Mouse (Mus musculus): ENCODE measurements around the gene Oprm1. TPM values are rescaled to one million over a fixed set of nuclear protein-coding genes. Genes with fewer than 3 reads are reported as not detected.

Oprm1 gene
- polyA plus RNA-seq, 1 experiment from 2014 or later, result 3.2 TPM

- H3K4me3 ChIP-seq (ENCODE audit: low read length), result peak overlapping the region; percentile 35
- no peaks in the 10 kb centered on the region for H3K36me3 ChIP-seq (ENCODE audit: control insufficient read depth, insufficient read depth, low read length)
- peak overlapping the region; percentile 64 for H3K27ac ChIP-seq (ENCODE audit: low read depth, low read length)
- H3K9ac ChIP-seq (ENCODE audit: low read depth, low read length), result peak overlapping the region; percentile 57
- 14% methylated on average over 6 of the region's 6 CpGs for WGBS
- peak; percentile 60; the same call in 1 of the 2 replicates for ATAC-seq
- H3K4me1 ChIP-seq (ENCODE audit: control insufficient read depth, insufficient read depth, low read depth, low read length), result no peaks in the 10 kb centered on the region
- peak overlapping the region; percentile 53 for H3K4me2 ChIP-seq (ENCODE audit: low read length)
- no peaks in the 10 kb centered on the region for H3K27me3 ChIP-seq (replicated peaks; ENCODE audit: control insufficient read depth, insufficient read depth, low read length)
- H3K9me3 ChIP-seq (ENCODE audit: control insufficient read depth, low read length), result no peaks in the 10 kb centered on the region
These were observed 221.9 kb downstream of the Oprm1 start for GRCm38 (mm10) chr10:6980236-6980635.

GRCm38 (mm10) chr10:6982751-6983151 lies 224.4 kb downstream of the Oprm1 start:
- H3K4me1 ChIP-seq (ENCODE audit: control insufficient read depth, insufficient read depth, low read depth, low read length), result no peaks in the 10 kb centered on the region
- H3K27ac ChIP-seq (ENCODE audit: low read depth, low read length), result no peak overlapping the region
- no peak overlapping the region for H3K4me2 ChIP-seq (ENCODE audit: low read length)
- H3K4me3 ChIP-seq (ENCODE audit: low read length), result no peak overlapping the region
- ATAC-seq, result no peak
- H3K9me3 ChIP-seq (ENCODE audit: control insufficient read depth, low read length), result no peaks in the 10 kb centered on the region
- 77% methylated on average over 2 of the region's 2 CpGs for WGBS
- no peak overlapping the region for H3K9ac ChIP-seq (ENCODE audit: low read depth, low read length)
- no peaks in the 10 kb centered on the region for H3K27me3 ChIP-seq (replicated peaks; ENCODE audit: control insufficient read depth, insufficient read depth, low read length)
- no peaks in the 10 kb centered on the region for H3K36me3 ChIP-seq (ENCODE audit: control insufficient read depth, insufficient read depth, low read length)

GRCm38 (mm10) chr10:6983431-6983830 lies 225.1 kb downstream of the Oprm1 start:
- H3K9me3 ChIP-seq (ENCODE audit: control insufficient read depth, low read length), result no peaks in the 10 kb centered on the region
- H3K27me3 ChIP-seq (replicated peaks; ENCODE audit: control insufficient read depth, insufficient read depth, low read length), result no peaks in the 10 kb centered on the region
- no peak overlapping the region for H3K4me3 ChIP-seq (ENCODE audit: low read length)
- no peak overlapping the region for H3K9ac ChIP-seq (ENCODE audit: low read depth, low read length)
- whole genome bisulfite sequencing, result 96% methylated on average over 2 of the region's 2 CpGs
- no peaks in the 10 kb centered on the region for H3K36me3 ChIP-seq (ENCODE audit: control insufficient read depth, insufficient read depth, low read length)
- H3K4me1 ChIP-seq (ENCODE audit: control insufficient read depth, insufficient read depth, low read depth, low read length), result no peaks in the 10 kb centered on the region
- H3K4me2 ChIP-seq (ENCODE audit: low read length), result no peak overlapping the region
- no peak overlapping the region for H3K27ac ChIP-seq (ENCODE audit: low read depth, low read length)
- no peak for ATAC-seq

GRCm38 (mm10) chr10:6986246-6986645 lies 227.9 kb downstream of the Oprm1 start:
- H3K9me3 ChIP-seq (ENCODE audit: control insufficient read depth, low read length), result no peaks in the 10 kb centered on the region
- no peak for ATAC-seq
- 84% methylated on average over 4 of the region's 4 CpGs for WGBS
- H3K4me3 ChIP-seq (ENCODE audit: low read length), result no peak overlapping the region
- H3K36me3 ChIP-seq (ENCODE audit: control insufficient read depth, insufficient read depth, low read length), result no peaks in the 10 kb centered on the region
- H3K9ac ChIP-seq (ENCODE audit: low read depth, low read length), result no peak overlapping the region
- no peaks in the 10 kb centered on the region for H3K4me1 ChIP-seq (ENCODE audit: control insufficient read depth, insufficient read depth, low read depth, low read length)
- H3K27me3 ChIP-seq (replicated peaks; ENCODE audit: control insufficient read depth, insufficient read depth, low read length), result no peaks in the 10 kb centered on the region
- H3K4me2 ChIP-seq (ENCODE audit: low read length), result no peak overlapping the region
- no peak overlapping the region for H3K27ac ChIP-seq (ENCODE audit: low read depth, low read length)

- H3K36me3 ChIP-seq (ENCODE audit: control insufficient read depth, insufficient read depth, low read length), result no peaks in the 10 kb centered on the region
- no peak overlapping the region for H3K9ac ChIP-seq (ENCODE audit: low read depth, low read length)
- 68% methylated on average over 4 of the region's 4 CpGs for WGBS
- no peaks in the 10 kb centered on the region for H3K4me1 ChIP-seq (ENCODE audit: control insufficient read depth, insufficient read depth, low read depth, low read length)
- no peak overlapping the region for H3K4me3 ChIP-seq (ENCODE audit: low read length)
- no peak for ATAC-seq
- no peaks in the 10 kb centered on the region for H3K9me3 ChIP-seq (ENCODE audit: control insufficient read depth, low read length)
- no peaks in the 10 kb centered on the region for H3K27me3 ChIP-seq (replicated peaks; ENCODE audit: control insufficient read depth, insufficient read depth, low read length)
- H3K27ac ChIP-seq (ENCODE audit: low read depth, low read length), result no peak overlapping the region
- no peak overlapping the region for H3K4me2 ChIP-seq (ENCODE audit: low read length)
These were observed 229.2 kb downstream of the Oprm1 start for GRCm38 (mm10) chr10:6987399-6988098.

- Histone ChIP-seq H3K27ac (ENCODE audit: low read depth, low read length) (no peak overlapping the region), H3K9ac (ENCODE audit: low read depth, low read length) (no peak overlapping the region), H3K27me3 (replicated peaks; ENCODE audit: control insufficient read depth, insufficient read depth, low read length) (no peaks in the 10 kb centered on the region), H3K4me1 (ENCODE audit: control insufficient read depth, insufficient read depth, low read depth, low read length) (no peaks in the 10 kb centered on the region), H3K4me2 (ENCODE audit: low read length) (no peak overlapping the region), H3K36me3 (ENCODE audit: control insufficient read depth, insufficient read depth, low read length) (no peaks in the 10 kb centered on the region), H3K4me3 (ENCODE audit: low read length) (no peak overlapping the region), H3K9me3 (ENCODE audit: control insufficient read depth, low read length) (no peaks in the 10 kb centered on the region)
- no peak for ATAC-seq
- WGBS, result 79% methylated on average over 1 of the region's 1 CpGs
These were observed 230.2 kb downstream of the Oprm1 start for GRCm38 (mm10) chr10:6988555-6988954.

- Histone ChIP-seq H3K9ac (ENCODE audit: low read depth, low read length) (no peak overlapping the region), H3K9me3 (ENCODE audit: control insufficient read depth, low read length) (no peaks in the 10 kb centered on the region), H3K4me2 (ENCODE audit: low read length) (no peak overlapping the region), H3K27me3 (replicated peaks; ENCODE audit: control insufficient read depth, insufficient read depth, low read length) (no peaks in the 10 kb centered on the region), H3K36me3 (ENCODE audit: control insufficient read depth, insufficient read depth, low read length) (no peaks in the 10 kb centered on the region), H3K4me1 (ENCODE audit: control insufficient read depth, insufficient read depth, low read depth, low read length) (no peaks in the 10 kb centered on the region), H3K4me3 (ENCODE audit: low read length) (no peak overlapping the region), H3K27ac (ENCODE audit: low read depth, low read length) (no peak overlapping the region)
- WGBS, result 90% methylated on average over 3 of the region's 3 CpGs
- ATAC-seq, result no peak
These were observed 238.6 kb downstream of the Oprm1 start for GRCm38 (mm10) chr10:6996895-6997294.

GRCm38 (mm10) chr10:6998576-6999250 lies 240.4 kb downstream of the Oprm1 start:
- Histone ChIP-seq H3K9me3 (ENCODE audit: control insufficient read depth, low read length) (no peaks in the 10 kb centered on the region), H3K4me1 (ENCODE audit: control insufficient read depth, insufficient read depth, low read depth, low read length) (no peaks in the 10 kb centered on the region), H3K36me3 (ENCODE audit: control insufficient read depth, insufficient read depth, low read length) (no peaks in the 10 kb centered on the region), H3K27me3 (replicated peaks; ENCODE audit: control insufficient read depth, insufficient read depth, low read length) (no peaks in the 10 kb centered on the region), H3K4me3 (ENCODE audit: low read length) (no peak overlapping the region), H3K4me2 (ENCODE audit: low read length) (no peak overlapping the region), H3K27ac (ENCODE audit: low read depth, low read length) (no peak overlapping the region), H3K9ac (ENCODE audit: low read depth, low read length) (no peak overlapping the region)
- ATAC-seq, result no peak
- WGBS, result 75% methylated on average over 4 of the region's 4 CpGs

GRCm38 (mm10) chr10:6999355-6999754 lies 241.0 kb downstream of the Oprm1 start:
- Histone ChIP-seq H3K27me3 (replicated peaks; ENCODE audit: control insufficient read depth, insufficient read depth, low read length) (no peaks in the 10 kb centered on the region), H3K4me1 (ENCODE audit: control insufficient read depth, insufficient read depth, low read depth, low read length) (no peaks in the 10 kb centered on the region), H3K9ac (ENCODE audit: low read depth, low read length) (no peak overlapping the region), H3K4me2 (ENCODE audit: low read length) (no peak overlapping the region), H3K36me3 (ENCODE audit: control insufficient read depth, insufficient read depth, low read length) (no peaks in the 10 kb centered on the region), H3K9me3 (ENCODE audit: control insufficient read depth, low read length) (no peaks in the 10 kb centered on the region), H3K27ac (ENCODE audit: low read depth, low read length) (no peak overlapping the region), H3K4me3 (ENCODE audit: low read length) (no peak overlapping the region)
- 77% methylated on average over 3 of the region's 3 CpGs for WGBS
- ATAC-seq, result no peak
